Mouse (Mus musculus): Measurements from ENCODE around the gene Hipk2. TPM values are rescaled to one million over a fixed set of nuclear protein-coding genes. Genes with fewer than 3 reads are reported as not detected.

Hipk2 gene
- polyA plus RNA-seq, 1 experiment from 2014 or later = 20.4 TPM

- no peak overlapping the region for H3K4me2 ChIP-seq (ENCODE audit: low read length)
- no peaks in the 10 kb centered on the region for H3K27me3 ChIP-seq (ENCODE audit: insufficient read depth, low read length)
- DNase-seq (ENCODE audit: low spot score) (no peak), ATAC-seq (replicated peaks; ENCODE audit: low FRiP score, low read depth) (no peak)
- no peak for TF ChIP-seq CTCF (IDR thresholded peaks at IDR 0.05; ENCODE audit: low read depth)
- H3K36me3 ChIP-seq (ENCODE audit: insufficient read depth, low read length) = no peaks in the 10 kb centered on the region
- H3K9me3 ChIP-seq (replicated peaks; ENCODE audit: low read length) = no peaks in the 10 kb centered on the region
- WGBS = 90% methylated on average over 3 of the region's 3 CpGs
- no peak overlapping the region for H3K27ac ChIP-seq
- no peak overlapping the region for H3K4me3 ChIP-seq (replicated peaks; ENCODE audit: low read depth, low read length)
- H3K4me1 ChIP-seq (replicated peaks; ENCODE audit: insufficient read depth, low read length) = no peaks in the 10 kb centered on the region
- no peak overlapping the region for H3K9ac ChIP-seq (ENCODE audit: low read depth, low read length)
These were observed 42.2 kb downstream of the Hipk2 start for GRCm38 (mm10) chr6:38833721-38834120.

GRCm38 (mm10) chr6:38829452-38829851 is 46.5 kb downstream of the Hipk2 start:
- no peak for ATAC-seq (replicated peaks; ENCODE audit: low FRiP score, low read depth)

GRCm38 (mm10) chr6:38828211-38828610 is 47.8 kb downstream of the Hipk2 start:
- Histone ChIP-seq H3K4me1 (replicated peaks; ENCODE audit: insufficient read depth, low read length) (0 out of 2 replicates have a peak, but pooled peaks cover 8% of the 10 kb centered on the region), H3K9ac (ENCODE audit: low read depth, low read length) (no peak overlapping the region), H3K9me3 (replicated peaks; ENCODE audit: low read length) (no peaks in the 10 kb centered on the region), H3K27ac (no peak overlapping the region), H3K4me3 (replicated peaks; ENCODE audit: low read depth, low read length) (no peak overlapping the region), H3K36me3 (ENCODE audit: insufficient read depth, low read length) (0 out of 2 replicates have a peak, but pooled peaks cover 3% of the 10 kb centered on the region), H3K27me3 (ENCODE audit: insufficient read depth, low read length) (no peaks in the 10 kb centered on the region), H3K4me2 (ENCODE audit: low read length) (no peak overlapping the region)
- ATAC-seq (replicated peaks; ENCODE audit: low FRiP score, low read depth) = no peak
- TF ChIP-seq CTCF (IDR thresholded peaks at IDR 0.05; ENCODE audit: low read depth) = no peak
- DNase-seq (ENCODE audit: low spot score) = no peak
- 74% methylated on average over 2 of the region's 2 CpGs for WGBS

More at GRCm38 (mm10) chr6:38829452-38829851, 46.5 kb downstream of the Hipk2 start:
- no peak for DNase-seq (ENCODE audit: low spot score)
- Histone ChIP-seq H3K4me2 (ENCODE audit: low read length) (no peak overlapping the region), H3K4me3 (replicated peaks; ENCODE audit: low read depth, low read length) (no peak overlapping the region), H3K9ac (ENCODE audit: low read depth, low read length) (no peak overlapping the region), H3K27ac (no peak overlapping the region), H3K9me3 (replicated peaks; ENCODE audit: low read length) (no peaks in the 10 kb centered on the region), H3K4me1 (replicated peaks; ENCODE audit: insufficient read depth, low read length) (0 out of 2 replicates have a peak, but pooled peaks cover 3% of the 10 kb centered on the region), H3K36me3 (ENCODE audit: insufficient read depth, low read length) (0 out of 2 replicates have a peak, but pooled peaks cover 3% of the 10 kb centered on the region), H3K27me3 (ENCODE audit: insufficient read depth, low read length) (no peaks in the 10 kb centered on the region)
- TF ChIP-seq CTCF (IDR thresholded peaks at IDR 0.05; ENCODE audit: low read depth) = no peak
- WGBS = 67% methylated on average over 3 of the region's 3 CpGs

DNA sequence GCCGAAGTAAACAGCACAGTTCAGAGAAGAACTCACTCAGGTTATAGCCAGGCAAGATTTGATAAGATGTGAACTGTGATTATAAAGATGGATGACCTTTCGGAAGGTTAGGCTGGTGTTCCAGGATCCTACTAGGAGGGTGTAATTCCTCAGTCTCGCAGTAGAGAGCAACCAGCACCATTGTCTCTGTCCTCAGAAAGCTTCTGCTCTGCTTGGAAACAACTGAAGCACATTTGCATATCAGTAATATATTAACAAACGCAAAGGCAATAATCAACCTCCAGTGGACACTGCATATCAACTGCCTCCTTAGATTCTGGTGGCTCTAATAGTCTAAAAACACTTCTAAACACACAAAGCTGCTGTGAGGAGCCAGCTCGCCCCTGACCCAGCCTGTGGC is 48.5 kb downstream of the Hipk2 start:
- DNase-seq (ENCODE audit: low spot score) (peak; percentile 29), ATAC-seq (replicated peaks; ENCODE audit: low FRiP score, low read depth) (no peak)
- Histone ChIP-seq H3K36me3 (ENCODE audit: insufficient read depth, low read length) (0 out of 2 replicates have a peak, but pooled peaks cover 3% of the 10 kb centered on the region), H3K9me3 (replicated peaks; ENCODE audit: low read length) (no peaks in the 10 kb centered on the region), H3K4me3 (replicated peaks; ENCODE audit: low read depth, low read length) (no peak overlapping the region), H3K27ac (no peak overlapping the region; the same call in 1 of the 2 replicates), H3K4me2 (ENCODE audit: low read length) (no peak overlapping the region), H3K4me1 (replicated peaks; ENCODE audit: insufficient read depth, low read length) (0 out of 2 replicates have a peak, but pooled peaks cover 8% of the 10 kb centered on the region), H3K9ac (ENCODE audit: low read depth, low read length) (no peak overlapping the region), H3K27me3 (ENCODE audit: insufficient read depth, low read length) (no peaks in the 10 kb centered on the region)
- TF ChIP-seq CTCF (IDR thresholded peaks at IDR 0.05; ENCODE audit: low read depth) = peak; percentile 41
- 62% methylated on average over 5 of the region's 5 CpGs for WGBS

- Histone ChIP-seq H3K27ac (no peak overlapping the region), H3K4me1 (replicated peaks; ENCODE audit: insufficient read depth, low read length) (0 out of 2 replicates have a peak, but pooled peaks cover 8% of the 10 kb centered on the region), H3K4me3 (replicated peaks; ENCODE audit: low read depth, low read length) (no peak overlapping the region), H3K36me3 (ENCODE audit: insufficient read depth, low read length) (0 out of 2 replicates have a peak, but pooled peaks cover 3% of the 10 kb centered on the region), H3K27me3 (ENCODE audit: insufficient read depth, low read length) (no peaks in the 10 kb centered on the region), H3K4me2 (ENCODE audit: low read length) (no peak overlapping the region), H3K9ac (ENCODE audit: low read depth, low read length) (no peak overlapping the region), H3K9me3 (replicated peaks; ENCODE audit: low read length) (no peaks in the 10 kb centered on the region)
- no peak for DNase-seq (ENCODE audit: low spot score)
- TF ChIP-seq CTCF (IDR thresholded peaks at IDR 0.05; ENCODE audit: low read depth) = no peak
- no peak for ATAC-seq (replicated peaks; ENCODE audit: low FRiP score, low read depth)
- 76% methylated on average over 3 of the region's 3 CpGs for WGBS
These were observed 49.1 kb downstream of the Hipk2 start for GRCm38 (mm10) chr6:38826857-38827256.

GRCm38 (mm10) chr6:38825886-38826285 is 50.1 kb downstream of the Hipk2 start:
- H3K4me2 ChIP-seq (ENCODE audit: low read length) = no peak overlapping the region
- no peak for ATAC-seq (replicated peaks; ENCODE audit: low FRiP score, low read depth)
- H3K9me3 ChIP-seq (replicated peaks; ENCODE audit: low read length) = no peaks in the 10 kb centered on the region
- DNase-seq (ENCODE audit: low spot score) = no peak
- H3K4me3 ChIP-seq (replicated peaks; ENCODE audit: low read depth, low read length) = no peak overlapping the region
- H3K9ac ChIP-seq (ENCODE audit: low read depth, low read length) = no peak overlapping the region
- H3K27me3 ChIP-seq (ENCODE audit: insufficient read depth, low read length) = no peaks in the 10 kb centered on the region
- H3K4me1 ChIP-seq (replicated peaks; ENCODE audit: insufficient read depth, low read length) = 0 out of 2 replicates have a peak, but pooled peaks cover 8% of the 10 kb centered on the region
- H3K27ac ChIP-seq = no peak overlapping the region
- H3K36me3 ChIP-seq (ENCODE audit: insufficient read depth, low read length) = 0 out of 2 replicates have a peak, but pooled peaks cover 3% of the 10 kb centered on the region
- TF ChIP-seq CTCF (IDR thresholded peaks at IDR 0.05; ENCODE audit: low read depth) = no peak

- no peak for TF ChIP-seq CTCF (IDR thresholded peaks at IDR 0.05; ENCODE audit: low read depth)
- Histone ChIP-seq H3K36me3 (ENCODE audit: insufficient read depth, low read length) (peaks cover 5% of the 10 kb centered on the region; the same call in 1 of the 2 replicates), H3K4me2 (ENCODE audit: low read length) (no peak overlapping the region), H3K27ac (peak overlapping the region; percentile 40), H3K4me1 (replicated peaks; ENCODE audit: insufficient read depth, low read length) (0 out of 2 replicates have a peak, but pooled peaks cover 8% of the 10 kb centered on the region), H3K9me3 (replicated peaks; ENCODE audit: low read length) (no peaks in the 10 kb centered on the region), H3K27me3 (ENCODE audit: insufficient read depth, low read length) (no peaks in the 10 kb centered on the region), H3K4me3 (replicated peaks; ENCODE audit: low read depth, low read length) (no peak overlapping the region), H3K9ac (ENCODE audit: low read depth, low read length) (no peak overlapping the region)
- no peak for ATAC-seq (replicated peaks; ENCODE audit: low FRiP score, low read depth)
- peak; percentile 13 for DNase-seq (ENCODE audit: low spot score)
These were observed 52.1 kb downstream of the Hipk2 start for GRCm38 (mm10) chr6:38823827-38824226.
